Mouse (Mus musculus) intestine, postnatal 0 days (tissue): Measurements from ENCODE around the gene Dlx1. TPM values are rescaled to one million over a fixed set of nuclear protein-coding genes. Genes with fewer than 3 reads are reported as not detected.

ENCODE experiments used
- ATAC-seq: fragments of 200-750 bp; cut with Nextera tagmentation; 2 replicates; pipeline ENCODE4 v1.8.0; 2017; ENCODE audit warnings: mild to moderate bottlenecking, moderate TSS enrichment, moderate library complexity
- H3K27ac ChIP-seq: fragments of 300-500 bp; sonication (generic); 2 replicates; pipeline ENCODE4 v1.5.1; 2014; ENCODE audit warnings: mild to moderate bottlenecking, low read depth, low read length, moderate library complexity
- H3K27me3 ChIP-seq: fragments of 300-500 bp; sonication (generic); replicated peaks from 2 replicates; pipeline ENCODE4 v1.6.1; 2014; ENCODE audit warnings: low read length, mixed read lengths; ENCODE audit not compliant: control insufficient read depth, insufficient read depth
- H3K36me3 ChIP-seq: fragments of 300-500 bp; sonication (generic); 2 replicates; pipeline ENCODE4 v1.6.1; 2014; ENCODE audit warnings: mild to moderate bottlenecking, moderate library complexity; ENCODE audit not compliant: control insufficient read depth, insufficient read depth
- H3K4me1 ChIP-seq: fragments of 300-500 bp; sonication (generic); replicated peaks from 2 replicates; pipeline ENCODE4 v1.6.1; 2014; ENCODE audit warnings: antibody characterized with exemption, low read length, mixed read lengths; ENCODE audit not compliant: control insufficient read depth, insufficient read depth
- H3K4me2 ChIP-seq: fragments of 300-500 bp; sonication (generic); replicated peaks from 2 replicates; pipeline ENCODE4 v1.6.1; 2014; ENCODE audit warnings: low read depth, mild to moderate bottlenecking, moderate library complexity
- H3K4me3 ChIP-seq: fragments of 300-500 bp; sonication (generic); 2 replicates; pipeline ENCODE4 v1.5.1; 2014; ENCODE audit warnings: low read depth, low read length
- H3K9ac ChIP-seq: fragments of 300-500 bp; sonication (generic); 2 replicates; pipeline ENCODE4 v1.6.1; 2014; ENCODE audit warnings: mild to moderate bottlenecking, low read depth, low read length
- H3K9me3 ChIP-seq: fragments of 300-500 bp; sonication (generic); 2 replicates; pipeline ENCODE4 v1.6.1; 2016; ENCODE audit warnings: mixed run types; ENCODE audit not compliant: control insufficient read depth
- CTCF ChIP-seq: sonication (generic); IDR thresholded peaks from 2 replicates; pipeline ENCODE4 v1.5.1; 2016; ENCODE audit warnings: low read depth, mild to moderate bottlenecking, control low read depth, antibody characterized with exemption, moderate library complexity
- WGBS: fragments of 180-500 bp; shearing (Covaris S2); extraction: QIAGEN DNeasy Blood & Tissue Kit; methylation state at CpG from one replicate; pipeline ENCODE4 v1.1.7; 2014; 5-methylcytosine and 5-hydroxymethylcytosine counted together
- polyA plus RNA-seq: library from polyadenylated mRNA; unstranded; fragments of >200 nt; fragmentation: Nextera tagmentation; extraction: Ambion mirVana; gene quantifications from 2 replicates; pipeline ENCODE4 v1.2.1, GENCODE M21; 2015

The Dlx1 gene
- polyA plus RNA-seq, 1 experiment from 2014 or later: 1.8 TPM

- Histone ChIP-seq H3K4me3 (peak overlapping the region; percentile 50), H3K9ac (no peak overlapping the region), H3K4me2 (peak overlapping the region; percentile 88), H3K36me3 (no peaks in the 10 kb centered on the region), H3K27me3 (peaks cover 96% of the 10 kb centered on the region), H3K27ac (no peak overlapping the region), H3K9me3 (no peaks in the 10 kb centered on the region), H3K4me1 (peaks cover 4% of the 10 kb centered on the region; the same call in 1 of the 2 replicates)
- TF ChIP-seq CTCF: no peak
- 1% methylated on average over 34 of the region's 34 CpGs for WGBS
- ATAC-seq: no peak
These were observed 2.6 kb downstream of the Dlx1 start for GRCm38 (mm10) chr2:71530391-71531123.

GRCm38 (mm10) chr2:71531124-71531590 is 3.2 kb downstream of the Dlx1 start:
- peaks cover 94% of the 10 kb centered on the region for H3K27me3 ChIP-seq
- WGBS: 4% methylated on average over 12 of the region's 12 CpGs
- H3K36me3 ChIP-seq: no peaks in the 10 kb centered on the region
- no peak overlapping the region for H3K9ac ChIP-seq
- no peaks in the 10 kb centered on the region for H3K9me3 ChIP-seq
- no peak overlapping the region for H3K4me3 ChIP-seq
- H3K4me2 ChIP-seq: no peak overlapping the region
- no peak overlapping the region for H3K27ac ChIP-seq
- peaks cover 4% of the 10 kb centered on the region; the same call in 1 of the 2 replicates for H3K4me1 ChIP-seq
- ATAC-seq: no peak
- TF ChIP-seq CTCF: no peak

- TF ChIP-seq CTCF: no peak
- H3K27ac ChIP-seq: no peak overlapping the region
- H3K9ac ChIP-seq: no peak overlapping the region
- no peaks in the 10 kb centered on the region for H3K36me3 ChIP-seq
- ATAC-seq: no peak
- H3K4me2 ChIP-seq: 0 out of 2 replicates have a peak overlapping the region, but pooled peaks have one; percentile 6
- H3K9me3 ChIP-seq: no peaks in the 10 kb centered on the region
- H3K4me3 ChIP-seq: peak overlapping the region; percentile 9; the same call in 1 of the 2 replicates
- H3K27me3 ChIP-seq: peaks cover 94% of the 10 kb centered on the region
- peaks cover 4% of the 10 kb centered on the region; the same call in 1 of the 2 replicates for H3K4me1 ChIP-seq
- WGBS: 1% methylated on average over 43 of the region's 43 CpGs
These were observed 4.4 kb downstream of the Dlx1 start for GRCm38 (mm10) chr2:71531990-71532970.

GRCm38 (mm10) chr2:71533094-71533493 is 5.2 kb downstream of the Dlx1 start:
- TF ChIP-seq CTCF: no peak
- ATAC-seq: no peak
- Histone ChIP-seq H3K9ac (no peak overlapping the region), H3K27ac (no peak overlapping the region), H3K27me3 (peaks cover 95% of the 10 kb centered on the region), H3K4me2 (no peak overlapping the region), H3K36me3 (no peaks in the 10 kb centered on the region), H3K4me3 (no peak overlapping the region), H3K9me3 (no peaks in the 10 kb centered on the region), H3K4me1 (peaks cover 4% of the 10 kb centered on the region; the same call in 1 of the 2 replicates)
- 10% methylated on average over 5 of the region's 5 CpGs for WGBS

GRCm38 (mm10) chr2:71534242-71535052 is 6.5 kb downstream of the Dlx1 start:
- peaks cover 4% of the 10 kb centered on the region; the same call in 1 of the 2 replicates for H3K4me1 ChIP-seq
- no peak for ATAC-seq
- peaks cover 95% of the 10 kb centered on the region for H3K27me3 ChIP-seq
- H3K9me3 ChIP-seq: no peaks in the 10 kb centered on the region
- no peaks in the 10 kb centered on the region for H3K36me3 ChIP-seq
- H3K4me2 ChIP-seq: no peak overlapping the region
- H3K4me3 ChIP-seq: no peak overlapping the region
- 1% methylated on average over 20 of the region's 20 CpGs for WGBS
- no peak overlapping the region for H3K9ac ChIP-seq
- no peak overlapping the region for H3K27ac ChIP-seq
- TF ChIP-seq CTCF: no peak
